Mouse (Mus musculus): Measurements from ENCODE around the gene Atad3a.

DNA sequence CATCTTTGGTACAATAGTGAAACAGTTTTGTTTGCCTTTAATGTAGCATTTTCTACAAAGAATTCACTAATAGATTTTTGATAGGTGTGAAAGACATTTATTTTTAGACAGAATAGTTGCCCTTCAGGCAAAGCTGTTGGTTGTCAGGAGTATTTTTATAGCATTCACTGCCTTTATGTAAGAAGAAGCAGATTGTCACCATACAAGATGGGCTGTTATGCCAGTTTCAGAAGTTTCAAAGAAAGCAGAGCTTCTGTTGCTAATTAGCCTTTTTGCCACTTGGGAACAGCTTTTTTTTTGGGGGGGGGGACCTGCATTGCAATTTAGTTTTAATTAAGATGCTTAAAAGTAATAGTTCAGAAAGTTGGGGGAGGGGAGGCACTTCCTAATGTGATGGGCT lies 51.9 kb downstream of the Atad3a start:
- TF ChIP-seq FLI1 (IDR thresholded peaks at IDR 0.05; ENCODE audit: low read length), result no peak
- TF ChIP-seq GATA1 (IDR thresholded peaks at IDR 0.05; ENCODE audit: borderline replicate concordance, low read length), result no peak

Measured in megakaryocyte, embryonic 14.5 days (primary cell).